Mouse (Mus musculus) embryo, embryonic 10 days (tissue): ENCODE results near the gene Sult2b1.

Experiments used
- DNase-seq: peaks from one replicate; pipeline ENCODE4 v3.0.0-alpha.2; 2015; ENCODE audit warnings: low spot score

Gene Sult2b1

DNA sequence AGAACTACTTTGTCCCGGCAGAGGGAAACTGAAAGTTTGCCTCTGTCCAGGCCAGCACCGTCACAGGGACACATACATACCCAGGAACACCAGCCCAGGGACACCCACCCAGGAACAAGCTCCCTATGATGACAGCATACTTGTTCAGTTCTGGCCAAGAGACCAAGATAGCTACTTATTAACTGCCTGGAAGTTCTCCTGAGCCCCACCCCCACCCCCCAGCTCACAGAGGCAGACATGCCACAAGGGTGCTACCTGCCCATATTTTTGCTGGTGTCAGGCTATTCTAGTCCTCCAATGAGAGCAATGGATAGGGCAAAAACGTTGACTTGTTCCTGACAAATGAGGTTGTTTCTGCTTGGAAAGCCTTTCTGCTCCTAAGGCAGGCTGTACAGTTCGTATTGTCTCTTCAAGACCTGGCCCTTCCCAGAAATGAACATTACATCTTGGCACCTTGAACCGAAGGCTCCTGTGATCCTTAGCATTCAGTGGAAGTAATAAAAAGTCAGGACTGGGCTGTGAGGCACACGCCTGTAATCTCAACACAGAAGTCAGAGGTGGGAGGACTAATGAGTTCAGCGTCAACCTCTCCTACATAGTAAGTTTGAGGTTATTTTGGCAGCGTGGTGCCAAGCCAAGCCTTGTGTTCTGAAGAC is 13.9 kb downstream of the Sult2b1 start:
- no peak for DNase-seq

DNA sequence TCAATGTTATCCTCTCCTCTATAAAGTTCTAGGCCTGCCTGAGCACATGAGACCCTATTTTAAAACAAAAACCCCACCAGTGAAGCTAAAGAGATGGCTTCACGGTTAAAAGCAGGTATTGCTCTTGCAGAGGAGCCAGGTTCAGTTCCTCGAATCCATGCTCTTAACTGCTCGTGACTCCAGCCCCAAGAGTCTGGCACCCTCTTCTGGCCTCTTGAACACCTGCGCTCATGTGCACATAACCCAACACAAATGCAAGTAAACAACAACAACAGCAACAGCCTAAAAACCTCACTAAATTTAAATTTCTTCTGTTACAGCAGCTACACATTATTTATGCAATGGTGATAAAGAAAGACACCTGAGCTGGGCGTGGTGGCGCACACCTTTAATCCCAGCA is 17.0 kb downstream of the Sult2b1 start:
- no peak for DNase-seq

DNA sequence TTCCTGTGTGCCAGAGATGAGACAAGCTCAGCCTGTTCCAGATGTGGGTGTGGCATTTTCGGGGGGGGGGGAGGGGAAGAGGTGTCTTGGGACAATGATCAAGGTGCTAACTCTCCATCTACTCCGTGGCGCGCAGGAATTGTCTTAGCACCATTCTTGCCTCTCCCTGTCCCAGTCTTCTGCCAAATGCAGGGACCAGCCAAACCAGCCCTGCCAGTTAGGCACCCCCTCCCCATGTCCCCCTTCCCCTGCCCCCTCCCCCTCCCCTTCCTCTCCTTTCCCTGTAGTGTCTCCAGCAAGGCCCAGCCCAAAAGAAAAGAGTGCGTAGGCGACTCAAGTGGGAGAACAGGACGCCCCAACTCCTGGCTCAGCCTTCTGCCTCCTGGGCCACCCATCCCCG is 17.7 kb downstream of the Sult2b1 start:
- DNase-seq, result no peak

DNA sequence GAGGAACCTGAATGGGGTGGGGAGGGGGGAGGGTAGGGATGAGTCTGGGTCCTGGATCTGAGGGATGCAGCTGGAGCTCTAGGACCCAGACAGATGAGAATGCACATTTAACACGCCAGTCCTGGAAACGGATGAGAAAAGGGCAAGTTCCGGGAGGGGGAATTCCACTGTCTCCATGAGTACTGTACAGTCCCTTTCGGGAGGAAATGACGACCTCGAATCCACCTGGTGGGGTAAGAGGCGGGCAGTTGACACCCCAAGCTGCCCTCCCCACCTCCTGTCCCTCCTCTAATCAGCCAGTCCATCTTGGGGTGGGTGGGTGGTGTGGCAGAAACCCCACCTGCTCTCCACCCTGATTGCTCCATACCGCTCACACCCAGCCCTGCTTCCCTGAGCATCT is 18.5 kb downstream of the Sult2b1 start:
- no peak for DNase-seq

DNA sequence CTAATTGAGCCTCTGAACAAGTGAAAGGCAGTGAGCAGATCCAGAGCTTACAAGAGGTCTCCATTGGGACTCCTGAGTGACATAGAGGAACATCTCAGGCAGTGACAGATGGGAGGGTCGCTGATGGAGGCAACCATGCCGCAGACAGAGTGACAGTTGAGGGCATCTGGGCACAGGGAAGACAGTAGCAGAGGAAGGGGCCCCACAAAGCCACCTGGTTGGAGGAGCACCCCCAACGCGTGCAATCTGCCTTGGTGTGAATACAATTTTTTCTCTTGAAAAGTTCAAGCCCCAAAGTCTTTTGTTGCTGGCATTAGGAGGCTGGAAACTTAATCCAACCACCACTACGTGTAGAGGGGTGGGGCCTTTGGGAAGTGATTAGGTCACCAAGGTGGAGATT is 24.3 kb downstream of the Sult2b1 start:
- DNase-seq, result no peak

DNA sequence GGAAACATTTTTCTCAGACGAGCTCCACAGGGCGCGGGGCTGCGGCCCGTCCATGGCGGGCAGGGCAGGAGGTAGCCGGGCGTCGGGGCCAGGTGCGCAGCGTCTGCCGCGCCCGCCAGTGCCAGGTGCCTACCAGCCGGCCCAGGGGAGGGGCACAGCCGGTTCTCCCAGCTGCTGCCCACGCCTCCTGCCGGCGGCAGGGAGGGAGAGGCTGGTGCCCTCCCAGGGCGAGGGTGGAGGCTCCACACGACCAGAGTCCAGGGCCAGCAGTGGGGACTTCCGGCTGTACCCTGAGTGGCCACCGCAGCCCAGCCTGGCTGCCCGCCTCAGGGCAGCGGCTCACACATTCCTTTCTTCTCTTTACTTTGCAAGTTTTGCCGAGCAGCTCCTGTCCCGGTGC is 25.1 kb downstream of the Sult2b1 start:
- peak; percentile 11 for DNase-seq

DNA sequence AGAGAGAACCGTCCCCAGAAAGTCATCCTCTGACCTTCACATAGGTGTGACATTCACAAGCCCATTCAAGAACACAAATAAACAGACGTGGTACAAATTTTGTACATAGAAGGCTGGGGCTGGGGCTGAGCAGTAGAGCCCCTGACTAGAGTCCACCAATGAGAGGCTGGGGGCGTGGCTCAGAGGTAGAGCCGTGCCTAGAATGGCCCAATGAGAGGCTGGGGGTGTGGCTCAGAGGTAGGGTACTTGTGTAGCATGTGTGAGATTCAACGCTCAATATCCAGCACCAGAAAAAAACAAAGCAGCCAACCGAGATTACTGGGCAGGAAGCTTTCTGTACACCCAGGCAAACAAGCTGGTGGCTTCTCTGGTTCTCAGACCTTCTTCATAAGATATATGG is 28.8 kb downstream of the Sult2b1 start:
- no peak for DNase-seq

DNA sequence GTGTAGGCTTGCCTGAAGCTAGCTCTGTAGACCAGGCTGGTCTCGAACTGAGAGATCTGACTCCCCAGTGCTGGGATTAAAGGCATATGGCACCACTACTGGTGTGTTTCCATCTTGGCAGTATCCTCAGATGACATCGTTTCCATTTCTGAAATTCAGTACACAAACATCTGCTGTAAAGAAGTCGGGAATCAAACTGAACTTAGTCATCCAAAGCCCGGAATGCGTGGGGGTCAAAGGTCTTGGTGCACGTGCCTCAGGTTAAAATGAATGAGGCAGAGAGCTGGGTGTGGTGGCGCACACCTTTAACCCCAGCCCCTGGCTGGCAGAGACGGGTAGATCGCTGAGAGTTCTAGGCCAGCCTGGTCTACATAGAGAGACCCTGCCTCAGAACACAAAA is 34.3 kb downstream of the Sult2b1 start:
- no peak for DNase-seq

DNA sequence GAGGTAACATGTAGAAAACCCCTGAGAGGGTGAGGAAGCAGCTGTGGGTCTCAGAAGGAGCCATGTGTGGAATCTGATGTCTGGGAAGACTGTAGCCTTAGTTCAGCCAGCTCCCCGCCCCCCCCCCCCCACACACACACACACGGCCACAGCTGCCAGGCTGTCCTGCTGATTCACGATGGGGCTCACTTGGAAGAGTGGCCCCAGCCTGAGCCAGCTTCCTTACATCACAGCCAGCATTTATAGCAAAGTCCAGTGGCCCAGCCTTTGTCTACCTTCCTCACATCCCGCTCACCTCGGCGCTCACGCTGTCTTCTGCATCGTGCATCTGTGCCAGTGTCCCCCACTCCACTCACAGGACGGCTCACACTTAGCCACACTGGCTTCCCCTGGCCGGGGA is 35.1 kb downstream of the Sult2b1 start:
- DNase-seq, result no peak

DNA sequence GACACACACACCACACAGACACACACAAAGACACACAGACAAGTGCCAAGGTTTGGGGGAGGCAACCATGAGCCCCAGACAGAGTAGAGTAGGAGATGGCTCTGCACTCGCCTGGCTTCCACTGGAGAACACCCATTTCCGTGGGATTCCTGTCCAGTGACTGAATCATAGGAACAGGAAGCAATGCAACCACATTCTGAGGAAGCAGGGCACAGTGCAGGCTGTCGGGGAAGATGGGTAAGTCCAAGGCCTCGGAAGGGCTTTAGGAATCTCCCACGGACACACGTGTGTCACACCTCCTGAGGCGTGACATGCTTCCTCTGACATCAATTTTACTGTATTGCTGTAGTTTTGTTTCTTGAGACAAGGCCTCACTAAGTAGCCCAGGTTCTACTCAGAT is 36.4 kb downstream of the Sult2b1 start:
- no peak for DNase-seq

DNA sequence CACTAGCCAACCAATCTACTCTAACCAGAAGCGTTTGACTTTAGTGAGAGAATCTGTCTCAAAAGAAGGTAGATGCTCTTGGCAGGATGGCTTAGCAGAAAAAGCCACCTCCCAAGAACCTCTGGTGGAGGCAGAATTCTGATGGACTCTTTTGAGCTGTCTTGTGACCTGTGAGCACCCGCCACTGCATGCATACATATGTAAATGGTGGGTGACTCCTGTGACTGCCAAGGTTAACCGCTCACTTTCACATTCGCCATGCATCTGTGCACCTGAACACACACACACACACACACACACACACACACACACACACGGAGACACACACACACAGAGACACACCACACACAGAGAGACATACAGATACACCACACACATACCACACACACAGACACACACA is 37.0 kb downstream of the Sult2b1 start:
- DNase-seq, result no peak

DNA sequence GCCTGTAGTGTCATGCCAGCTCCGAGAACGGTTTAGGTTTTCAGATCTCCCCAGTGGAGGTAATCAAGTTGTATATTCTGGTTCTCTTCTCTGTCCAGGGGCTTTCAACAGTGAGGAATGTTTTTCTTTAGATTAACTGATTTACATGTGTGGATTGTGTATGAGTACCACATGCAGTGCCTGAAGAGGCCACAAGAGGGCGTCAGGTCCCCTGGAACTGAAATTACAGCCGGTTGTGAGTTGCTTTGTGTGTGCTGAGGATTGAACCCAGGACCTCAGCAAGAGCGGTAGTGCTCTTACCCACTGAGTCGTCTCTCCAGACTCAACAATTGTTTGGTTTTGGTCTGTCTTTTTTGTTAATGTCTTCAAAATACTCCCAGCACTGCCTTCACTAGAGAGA is 38.0 kb downstream of the Sult2b1 start:
- no peak for DNase-seq

DNA sequence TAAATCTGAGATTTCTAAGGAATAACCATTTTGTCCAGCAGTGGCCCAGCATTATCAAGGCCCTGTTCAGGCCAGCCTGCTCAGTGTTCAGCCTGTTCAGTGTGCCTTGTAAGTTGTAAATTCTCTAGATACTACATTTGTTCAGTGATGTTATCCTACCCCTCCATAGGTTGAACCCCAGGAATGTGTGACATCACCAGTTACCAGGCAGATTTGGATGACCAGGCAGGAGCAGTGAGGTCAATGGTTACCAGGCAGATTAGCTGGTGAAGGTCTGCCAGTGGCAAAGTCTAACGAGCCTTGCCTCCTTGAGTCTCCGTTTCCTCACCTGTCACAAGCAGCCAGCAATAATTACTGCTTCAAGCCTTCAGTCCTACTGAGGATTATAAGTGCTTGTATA is 40.1 kb downstream of the Sult2b1 start:
- DNase-seq, result peak; percentile 88

DNA sequence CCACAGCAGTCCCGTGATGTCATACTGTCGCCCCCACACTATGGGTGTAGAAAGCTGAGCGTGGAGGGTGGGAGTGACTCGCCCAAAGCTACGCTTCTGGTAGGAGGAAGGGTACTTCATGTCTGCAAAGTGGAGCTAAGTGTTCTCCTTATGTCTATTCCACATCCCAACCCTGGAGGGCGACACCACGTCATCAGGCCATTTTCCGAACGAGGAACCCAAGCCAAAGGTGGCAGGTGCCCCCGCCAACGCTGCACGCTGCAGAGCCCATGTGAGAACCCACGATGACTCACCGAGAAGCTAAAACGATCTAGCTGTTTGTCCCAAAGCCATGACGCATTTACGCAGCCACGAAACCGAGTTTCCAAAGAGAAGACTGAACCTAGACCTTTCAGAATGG is 42.1 kb downstream of the Sult2b1 start:
- DNase-seq, result no peak

DNA sequence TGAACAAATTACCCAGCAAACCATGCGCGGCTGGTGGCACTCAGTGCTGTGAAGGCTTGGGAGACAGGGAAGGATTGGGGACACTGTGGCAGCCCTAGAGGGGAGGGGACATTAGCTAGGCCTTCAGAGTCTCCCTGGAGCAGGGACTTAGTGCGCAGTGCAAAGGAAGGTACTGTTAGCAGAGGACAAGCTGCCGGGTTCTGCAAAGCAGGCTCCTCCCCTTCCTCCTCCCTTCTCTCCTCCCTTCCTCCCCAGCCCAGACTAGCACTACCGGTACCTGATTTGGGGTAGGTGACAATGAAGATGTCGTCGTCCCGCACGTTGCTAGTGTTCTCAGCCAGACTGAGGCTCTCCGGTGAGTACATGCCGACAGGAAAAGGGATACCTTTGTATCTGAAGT is 42.7 kb downstream of the Sult2b1 start:
- no peak for DNase-seq

DNA sequence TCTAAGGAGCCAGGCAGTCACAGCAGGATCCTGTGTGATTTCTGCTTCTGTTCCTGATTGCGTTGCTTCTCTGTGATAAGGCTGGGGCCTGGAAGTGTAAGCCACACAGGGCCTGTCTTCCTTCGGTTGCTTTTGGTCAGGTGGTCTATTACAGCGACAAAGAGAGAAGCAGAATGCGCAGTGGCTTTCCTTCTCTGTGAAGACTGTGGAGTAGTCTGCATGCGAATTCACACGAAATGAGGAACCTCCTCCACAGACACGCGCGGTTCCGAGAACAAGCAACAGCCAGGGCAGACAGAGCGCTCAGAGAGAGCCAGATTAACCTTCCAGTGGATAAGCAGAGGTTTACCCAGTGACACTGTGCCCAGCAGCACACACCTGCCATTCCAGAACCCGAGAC is 43.2 kb downstream of the Sult2b1 start:
- DNase-seq, result no peak

DNA sequence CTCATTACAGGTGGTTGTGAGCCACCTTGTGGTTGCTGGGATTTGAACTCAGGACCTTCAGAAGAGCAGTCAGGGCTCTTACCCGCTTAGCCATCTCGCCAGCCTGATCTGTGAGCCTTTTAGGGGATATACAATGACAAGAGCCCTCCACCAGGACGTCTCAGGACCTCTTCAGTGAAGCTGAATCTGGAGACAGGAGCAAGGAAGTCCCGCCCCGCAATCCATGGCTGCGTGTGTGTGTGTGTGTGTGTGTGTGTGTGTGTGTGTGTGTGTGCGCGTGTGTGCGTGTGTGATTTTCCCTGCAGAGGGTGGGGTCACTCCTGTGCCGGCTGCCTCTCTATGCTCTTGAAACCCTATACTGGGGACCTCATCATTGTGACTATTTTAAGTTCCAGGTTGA is 44.6 kb downstream of the Sult2b1 start:
- no peak for DNase-seq

DNA sequence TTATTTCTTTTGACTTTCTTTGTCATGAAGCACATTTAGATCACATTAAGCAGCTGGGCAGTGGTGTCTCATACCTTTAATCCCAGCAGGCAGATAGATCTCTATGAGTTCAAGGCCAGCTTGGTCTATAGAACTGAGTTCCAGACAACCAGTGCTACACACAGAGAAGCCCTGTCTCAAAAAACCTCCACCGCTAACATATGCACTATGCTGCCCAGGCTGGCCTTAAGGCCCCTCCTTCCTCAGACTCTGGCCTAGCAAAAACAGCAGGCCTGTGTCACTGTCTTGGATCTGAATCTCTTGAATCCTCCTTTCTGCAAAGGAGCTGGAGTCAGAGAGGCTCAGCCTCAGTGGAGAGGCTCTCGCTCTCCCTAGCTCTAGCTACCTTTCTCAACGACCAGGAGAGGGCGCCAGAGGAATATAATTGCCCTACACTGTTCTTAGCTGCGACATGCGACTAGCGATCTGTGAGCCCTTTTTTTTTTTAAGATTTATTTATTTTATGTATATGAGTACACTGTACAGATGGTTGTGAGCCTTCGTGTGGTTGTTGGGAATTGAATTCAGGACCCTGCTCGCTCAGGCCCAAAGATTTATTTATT is 45.2 kb downstream of the Sult2b1 start:
- DNase-seq, result peak; percentile 84

DNA sequence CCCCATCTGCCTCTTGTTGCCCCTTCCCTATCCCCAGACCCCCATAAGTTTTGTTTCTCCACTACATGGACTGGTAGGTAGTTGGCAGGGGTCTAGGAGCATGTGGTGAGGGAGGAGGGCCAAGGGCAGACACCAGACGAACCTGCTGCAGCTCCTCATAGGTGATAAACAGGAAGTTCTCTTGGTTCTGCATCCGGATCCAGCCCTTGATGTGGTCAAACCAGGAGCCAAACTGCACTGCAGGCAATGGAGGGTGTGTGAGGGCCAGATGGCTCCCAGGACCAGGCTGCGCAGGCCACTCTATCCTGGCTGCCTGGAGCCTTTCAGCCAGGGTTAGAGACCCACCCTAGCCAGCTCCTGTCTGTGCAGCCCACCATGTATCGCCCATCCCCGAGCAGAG is 51.0 kb downstream of the Sult2b1 start:
- no peak for DNase-seq

DNA sequence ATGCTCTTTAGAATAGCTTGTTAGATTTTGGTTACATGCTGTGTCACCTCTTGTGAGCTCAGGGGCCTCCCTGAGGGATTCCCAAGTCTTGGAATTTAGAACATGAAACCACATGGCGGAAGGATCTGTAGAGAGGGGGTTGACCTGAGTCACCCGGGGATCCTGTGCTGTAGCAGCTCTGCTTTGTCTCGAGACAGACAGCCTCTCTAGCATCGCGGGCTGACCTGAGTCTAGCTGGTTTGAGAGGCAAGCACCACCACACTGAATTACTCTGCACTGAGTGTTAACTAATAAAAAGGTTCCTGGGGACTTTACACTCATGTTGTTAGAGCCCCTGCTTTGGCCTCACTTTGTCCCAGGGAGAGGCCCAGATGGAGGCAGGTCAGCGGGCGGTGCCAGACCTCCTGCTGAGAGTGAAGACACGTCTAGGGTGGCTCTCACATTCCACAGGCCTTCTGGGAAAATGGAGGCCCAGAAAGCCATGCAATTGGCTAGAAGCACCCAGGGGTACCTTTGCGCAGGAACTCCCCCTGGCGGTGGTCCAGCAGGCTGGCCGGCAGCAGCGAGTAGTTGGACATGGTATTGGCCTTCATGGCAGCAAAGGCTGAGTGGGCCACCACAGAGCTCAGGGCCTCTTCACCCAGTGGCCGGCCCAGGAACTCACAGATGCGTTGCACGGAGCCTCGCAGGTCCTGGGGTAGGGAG is 53.6 kb downstream of the Sult2b1 start:
- DNase-seq, result peak; percentile 78

DNA sequence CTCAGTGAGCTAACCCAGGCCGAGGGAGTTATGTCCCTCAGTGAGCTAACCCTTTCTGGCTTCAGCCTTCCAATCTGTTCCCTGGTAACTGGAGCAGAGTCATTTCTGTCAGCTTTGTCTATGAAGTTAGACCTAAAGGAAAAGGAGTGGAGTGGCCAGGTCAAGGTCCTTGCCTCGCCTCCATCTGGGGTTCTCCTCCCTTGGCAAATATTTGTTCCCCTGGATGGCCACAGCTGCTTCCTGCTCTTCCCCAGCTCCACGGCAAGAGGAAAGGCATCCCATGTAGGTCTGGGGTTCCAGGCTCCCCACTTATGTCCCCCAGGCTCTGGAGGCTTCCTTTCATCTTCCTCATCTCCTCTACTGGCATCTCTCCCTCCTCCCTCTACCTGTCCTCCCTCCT is 56.8 kb downstream of the Sult2b1 start:
- DNase-seq, result no peak

DNA sequence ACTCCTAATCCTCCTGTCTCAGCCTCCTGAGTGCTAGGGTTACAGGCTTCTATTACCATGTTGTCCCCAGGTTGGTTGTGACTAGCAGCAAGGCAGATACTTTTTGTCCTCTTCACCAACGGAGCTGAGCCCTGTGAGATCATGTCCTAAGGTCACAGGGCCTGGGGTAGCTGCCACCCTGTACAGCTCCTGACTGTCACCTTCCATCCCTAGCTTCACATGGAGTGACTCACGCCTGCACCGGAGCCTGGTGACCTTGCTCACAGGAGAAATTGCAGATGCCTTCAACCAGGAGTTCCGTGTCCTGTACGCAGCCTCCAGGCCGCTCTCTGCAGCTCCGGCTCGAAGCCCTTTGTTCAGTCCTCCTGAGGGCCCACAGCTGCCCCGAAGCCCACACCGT is 58.0 kb downstream of the Sult2b1 start:
- DNase-seq, result no peak

DNA sequence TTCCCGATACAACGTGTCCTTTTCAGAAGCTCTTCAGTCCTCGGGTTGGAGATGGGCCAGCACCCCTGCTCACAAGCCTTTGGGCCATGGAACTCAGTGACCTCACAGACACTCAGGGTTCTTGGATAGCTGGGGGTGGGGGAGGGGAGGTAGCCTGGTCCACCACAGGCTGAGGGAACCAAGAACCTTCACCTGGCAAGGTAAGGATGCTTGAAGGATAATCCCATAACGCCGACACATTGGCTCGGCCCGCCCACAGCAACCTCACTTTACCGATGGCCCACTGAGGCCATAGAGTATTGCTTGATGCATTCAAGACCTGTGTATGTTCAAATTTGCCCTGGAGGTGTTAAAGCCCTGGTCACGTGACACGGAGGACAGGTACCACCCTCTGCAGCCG is 58.8 kb downstream of the Sult2b1 start, which contains the start of gene Spaca4:
Gene Spaca4, minus strand, starts transcription at position 101 of the 400 bp plus-strand sequence.
- DNase-seq, result no peak

DNA sequence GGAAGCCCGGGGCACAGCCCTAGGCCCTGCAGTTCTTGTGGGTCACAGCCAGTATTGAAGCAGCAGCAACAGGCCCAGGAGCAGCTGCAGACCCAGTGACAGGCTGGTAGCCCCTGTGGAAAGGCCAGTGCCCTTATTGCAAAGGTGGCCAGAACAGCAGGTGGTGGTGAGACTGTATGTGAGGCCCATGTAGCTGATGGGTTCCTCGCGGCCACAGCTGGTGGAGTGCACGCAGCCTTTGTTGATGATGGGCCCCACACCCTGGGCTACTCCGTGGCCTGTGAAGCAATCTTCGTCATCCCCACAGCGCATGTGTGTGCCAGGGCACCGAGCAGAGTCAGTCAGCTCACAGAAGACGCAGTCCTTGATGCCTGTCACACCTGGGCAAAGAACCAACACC is 59.3 kb downstream of the Sult2b1 start:
- DNase-seq, result no peak
